Mouse (Mus musculus) kidney, postnatal 14 days (tissue): ENCODE measurements around the gene Reep6.
"Not testable (repeated sequence)": the region's sequence is repeated elsewhere in the genome, so short reads cannot be mapped to it uniquely, and the experiment has no call there.

Source experiments
- DNase-seq: peaks from one replicate; pipeline ENCODE4 v3.0.0; 2022; ENCODE audit warnings: mixed read lengths

Gene Reep6

GRCm38 (mm10) chr10:80330888-80331287 lies 1.1 kb downstream of the Reep6 start:
- DNase-seq, result no peak

GRCm38 (mm10) chr10:80331636-80332524 lies 2.1 kb downstream of the Reep6 start:
- DNase-seq, result peak; percentile 30

GRCm38 (mm10) chr10:80332525-80332989 lies 2.8 kb downstream of the Reep6 start:
- DNase-seq, result no peak

GRCm38 (mm10) chr10:80336263-80336662 lies 6.5 kb downstream of the Reep6 start:
- no peak for DNase-seq

- peak; percentile 84 for DNase-seq
These were observed 10.4 kb downstream of the Reep6 start for GRCm38 (mm10) chr10:80339941-80340750.

- no peak for DNase-seq
These were observed 11.3 kb downstream of the Reep6 start for GRCm38 (mm10) chr10:80341026-80341425.

GRCm38 (mm10) chr10:80341491-80342304 lies 11.9 kb downstream of the Reep6 start:
- DNase-seq, result no peak

GRCm38 (mm10) chr10:80342305-80342748 lies 12.6 kb downstream of the Reep6 start:
- no peak for DNase-seq

GRCm38 (mm10) chr10:80342749-80343424 lies 13.1 kb downstream of the Reep6 start:
- peak; percentile 77 for DNase-seq

- no peak for DNase-seq
These were observed 13.7 kb downstream of the Reep6 start for GRCm38 (mm10) chr10:80343425-80343895.

- DNase-seq, result no peak
These were observed 14.4 kb downstream of the Reep6 start for GRCm38 (mm10) chr10:80344131-80344661.

- DNase-seq, result peak; percentile 29
These were observed 15.4 kb downstream of the Reep6 start for GRCm38 (mm10) chr10:80345122-80345521.

- DNase-seq, result not testable (repeated sequence)
These were observed 16.2 kb downstream of the Reep6 start for GRCm38 (mm10) chr10:80345929-80346328.

- DNase-seq, result no peak
These were observed 17.8 kb downstream of the Reep6 start for GRCm38 (mm10) chr10:80347514-80347967.

- DNase-seq, result peak; percentile 60
These were observed 18.6 kb downstream of the Reep6 start, which contains the start of gene Adamtsl5 for GRCm38 (mm10) chr10:80348244-80348781. Adamtsl5 (minus strand) TSS chr10:80348412.

- peak; percentile 23 for DNase-seq
These were observed 19.2 kb downstream of the Reep6 start for GRCm38 (mm10) chr10:80348981-80349380.

GRCm38 (mm10) chr10:80350292-80350691 lies 20.5 kb downstream of the Reep6 start:
- DNase-seq, result peak; percentile 88

GRCm38 (mm10) chr10:80351896-80352295 lies 22.1 kb downstream of the Reep6 start:
- peak; percentile 74 for DNase-seq

GRCm38 (mm10) chr10:80352727-80353126 lies 23.0 kb downstream of the Reep6 start:
- DNase-seq, result no peak

GRCm38 (mm10) chr10:80355431-80355830 lies 25.7 kb downstream of the Reep6 start:
- DNase-seq, result no peak
